Mouse (Mus musculus) G1E (cell line): Measurements from ENCODE around the gene Tada2a.

Experiments used
- CTCF ChIP-seq: IDR thresholded peaks from 2 replicates; pipeline ENCODE4 v1.5.1; 2012; ENCODE audit warnings: low read depth, low read length, inconsistent platforms, mixed read lengths
- GATA1 ChIP-seq: IDR thresholded peaks from 2 replicates; pipeline ENCODE4 v1.6.1; 2012; ENCODE audit warnings: borderline replicate concordance, low read length, inconsistent platforms, mixed read lengths
- GATA2 ChIP-seq: IDR thresholded peaks from 2 replicates; pipeline ENCODE4 v1.6.1; 2012; ENCODE audit warnings: low read depth, low read length, inconsistent platforms, borderline replicate concordance
- TAL1 ChIP-seq: conservative IDR thresholded peaks from 2 replicates; pipeline ENCODE4 v1.6.1; 2012; ENCODE audit warnings: low read depth, low read length, inconsistent platforms, mixed read lengths

DNA sequence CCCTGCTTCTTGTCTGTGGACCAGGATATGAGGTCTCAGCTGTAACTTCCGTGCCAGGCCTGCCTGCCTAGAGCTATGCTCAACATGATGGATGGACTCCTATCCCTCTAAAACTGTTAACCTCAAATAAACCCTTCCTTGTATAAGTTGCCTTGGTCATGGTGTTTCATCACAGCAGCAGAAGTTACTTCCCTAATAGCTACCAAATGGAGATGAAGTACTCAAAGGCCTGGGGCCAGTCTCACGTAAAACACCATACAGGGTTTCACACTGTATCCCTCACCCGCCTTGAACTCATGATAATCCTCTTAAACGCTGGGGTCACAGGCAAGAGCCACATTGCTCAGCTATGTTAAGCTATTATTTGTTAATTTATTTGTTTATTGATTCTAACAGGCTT is 12.0 kb downstream of the Tada2a start:
- TF ChIP-seq CTCF, result no peak
- no peak for TF ChIP-seq GATA1
- TF ChIP-seq TAL1, result no peak
- no peak for TF ChIP-seq GATA2
